Mouse (Mus musculus) retina, postnatal 7 days (tissue): ENCODE results near the gene Casp3.

ENCODE experiments used
- DNase-seq: peaks from one replicate; pipeline ENCODE4 v3.0.0-alpha.2; 2012; ENCODE audit warnings: low read depth, low spot score

The Casp3 gene

GRCm38 (mm10) chr8:46680671-46681365 lies 63.7 kb downstream of the Casp3 start:
- DNase-seq = no peak

GRCm38 (mm10) chr8:46686664-46687336 lies 69.7 kb downstream of the Casp3 start:
- peak; percentile 87 for DNase-seq
